In the genomic region with DNA sequence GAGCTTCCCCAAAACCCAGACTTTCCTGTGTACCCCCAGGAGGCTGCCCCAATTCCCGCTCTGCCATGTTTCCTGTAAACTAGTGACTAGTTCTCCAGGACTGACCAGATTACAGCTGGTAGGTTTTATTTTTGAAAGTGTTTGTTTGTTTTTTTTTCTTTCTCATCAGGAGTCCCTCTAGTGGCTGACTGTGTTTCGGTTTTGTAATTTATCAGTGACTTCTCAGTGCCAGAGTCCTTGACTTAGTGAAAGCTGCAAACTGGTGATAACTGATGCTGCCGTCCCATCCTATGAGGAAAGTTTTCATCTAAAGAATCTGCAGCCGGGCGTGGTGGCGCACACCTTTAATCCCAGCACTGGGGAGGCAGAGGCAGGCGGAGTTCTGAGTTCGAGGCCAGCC, we compare ENCODE assay signal across 9 mouse cellular contexts. TPM values are rescaled to one million over a fixed set of nuclear protein-coding genes. Genes with fewer than 3 reads are reported as not detected.
A peak's percentile ranks its signal among the peaks of the same experiment; 100 is the strongest.
DNase-seq lines count a peak whose midpoint lies in the region; TF ChIP-seq lines count a peak whose summit lies in the region.
"Had no signal": no experiment of that assay in that cellular context is flagged by ENCODE, and none has a peak within 500 bp of the region (broad histone marks: within the 10 kb centered on the region; RNA-seq: fewer than 3 reads in every experiment).

No protein-coding gene starts in this region.

- no peak for DNase-seq in heart, adult 2 months
- DNase-seq in heart, postnatal 25 days (ENCODE audit: low spot score): no peak
- DNase-seq in spleen, postnatal 36 days (ENCODE audit: low spot score in 2 of 2): peak; percentile 26 to 67
- DNase-seq in spleen, adult 12 weeks (ENCODE audit: low spot score): no peak
- DNase-seq in liver: peak; percentile 83
- DNase-seq in cerebellum, postnatal 36 days: no peak
- DNase-seq in T-cell, adult 2 months (ENCODE audit: low spot score): no peak
- no peak for DNase-seq in natural killer cell, adult 2 months (ENCODE audit: low spot score in 2 of 2)

- no peak for TF ChIP-seq EP300 in heart, adult 2 months (IDR thresholded peaks at IDR 0.05; ENCODE audit: insufficient read depth, low read depth, low read length)

- H3K79me2 ChIP-seq in heart, adult 2 months (replicated peaks; ENCODE audit: control insufficient read depth, insufficient read depth, low read length): peaks cover 3% of the 10 kb centered on the region

- WGBS in heart, adult 2 months: 68% methylated on average over 8 of the region's 8 CpGs

- no peak for TF ChIP-seq POLR2A in heart, adult 2 months (IDR thresholded peaks at IDR 0.05; ENCODE audit: insufficient read depth, low read depth, low read length)

- H3K9ac ChIP-seq in heart, adult 2 months (ENCODE audit: low read depth, low read length): no peak overlapping the region
- H3K9ac ChIP-seq: neural tube, embryonic 13.5 days had no signal

- H3K27ac ChIP-seq in heart, adult 2 months: peak overlapping the region; percentile 68
- H3K27ac ChIP-seq: neural tube, embryonic 13.5 days had no signal

- peak; percentile 64 for TF ChIP-seq CTCF in heart, adult 2 months (IDR thresholded peaks at IDR 0.05)

- intact Hi-C loops in heart, adult 2 months (cut with DNase I): loop anchor here (2.0 kb wide), 1 partner anchor 43 kb away; no protein-coding TSS in a partner anchor
- intact Hi-C loops in heart, postnatal 25 days (cut with DNase I): no loop called here

- no peak overlapping the region for H3K4me3 ChIP-seq in heart, adult 2 months
- H3K4me3 ChIP-seq: neural tube, embryonic 13.5 days had no signal

- H3K4me1 ChIP-seq in heart, adult 2 months (ENCODE audit: control insufficient read depth, insufficient read depth, low read length): peaks cover 7% of the 10 kb centered on the region

- no peaks in the 10 kb centered on the region for H3K27me3 ChIP-seq in heart, adult 2 months (ENCODE audit: control insufficient read depth, insufficient read depth, low read length)
- H3K27me3 ChIP-seq: neural tube, embryonic 13.5 days had no signal

- H3K36me3 ChIP-seq in heart, adult 2 months (ENCODE audit: control insufficient read depth, insufficient read depth, low read length): peaks cover 3% of the 10 kb centered on the region
- H3K36me3 ChIP-seq: neural tube, embryonic 13.5 days had no signal

RNA-seq across cellular contexts. Expression of gene Atg14, which starts 54.8 kb away (rescaled TPM):
- total RNA-seq in heart, adult 2 months (2021): 10 to 100 TPM in 1 of 2 experiments, 1 to 10 TPM in 1; 7.9 to 11.6 TPM
- 6.4 and 8.6 TPM in 2 replicates for polyA plus RNA-seq in heart, adult 2 months (2012; rRNA removed)
- total RNA-seq in heart, postnatal 25 days (2021): 10 to 100 TPM; 10.1 TPM

Comparison
In these comparisons a context has a peak if more than half of its experiments do, and no peak if none do; other contexts are left out.
1. DNase-seq: peak in spleen, postnatal 36 days (2 of 2) and liver (single experiment); none in heart, adult 2 months (0 of 2), heart, postnatal 25 days (single experiment), spleen, adult 12 weeks (single experiment), cerebellum, postnatal 36 days (0 of 2), T-cell, adult 2 months (single experiment) and natural killer cell, adult 2 months (0 of 2).